Mouse (Mus musculus): ENCODE data around the gene Tmem87a. TPM values are rescaled to one million over a fixed set of nuclear protein-coding genes. Genes with fewer than 3 reads are reported as not detected.

The Tmem87a gene
- total and polyA plus RNA-seq, 3 experiments = 23.9 to 28.0 TPM; not detected in 1

DNA sequence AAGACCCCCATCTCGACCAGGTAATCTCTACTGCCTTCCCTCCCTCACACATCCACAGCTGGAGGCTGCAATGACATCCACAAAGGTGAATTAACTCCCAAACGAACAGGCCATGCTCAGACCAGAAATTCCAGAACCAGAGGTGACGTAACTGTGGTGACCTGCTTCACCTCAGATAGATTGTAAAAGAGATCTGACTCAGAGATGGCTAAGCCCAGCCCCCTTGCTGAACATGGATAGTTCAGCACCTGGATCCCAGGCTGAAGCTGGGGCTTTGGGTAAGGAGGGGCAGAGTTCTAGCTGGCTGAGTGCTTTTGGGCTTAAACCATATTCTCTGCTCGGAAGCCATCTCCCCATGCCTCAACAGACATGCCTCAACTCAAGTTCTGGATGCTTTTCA lies 88.8 kb downstream of the Tmem87a start:
- no peak overlapping the region for H3K4me3 ChIP-seq (ENCODE audit: control insufficient read depth in 1 of 2, insufficient read depth in 1 of 2, low read depth in 2 of 2, low read length in 2 of 2)
- TF ChIP-seq UBTF (IDR thresholded peaks at IDR 0.05; ENCODE audit: borderline replicate concordance, insufficient read depth, low read depth, low read length) = no peak
- no peak for TF ChIP-seq MEF2A (IDR thresholded peaks at IDR 0.05; ENCODE audit: extremely low read depth, insufficient replicate concordance, low read depth, low read length, poor library complexity, severe bottlenecking)
- no peak for TF ChIP-seq KAT2A (conservative IDR thresholded peaks at IDR 0.05; ENCODE audit: low read depth, low read length)
- TF ChIP-seq GATA1 (IDR thresholded peaks at IDR 0.05; ENCODE audit: low read depth, low read length) = no peak
- H3K79me2 ChIP-seq (ENCODE audit: control insufficient read depth, insufficient read depth, low read length, poor library complexity) = no peaks in the 10 kb centered on the region
- no peak overlapping the region for H3K27ac ChIP-seq (ENCODE audit: control insufficient read depth, low read depth, low read length)
- no peaks in the 10 kb centered on the region; a peak in 1 of 4 replicates for H3K36me3 ChIP-seq (ENCODE audit: control insufficient read depth in 1 of 2, insufficient read depth in 2 of 2, low read length in 2 of 2)
- no peak overlapping the region for H3K9ac ChIP-seq (ENCODE audit: control insufficient read depth, low read depth, low read length, poor library complexity, severe bottlenecking)
- H3K9me3 ChIP-seq (replicated peaks; ENCODE audit: insufficient read depth, low read length) = no peaks in the 10 kb centered on the region
- no peaks in the 10 kb centered on the region; a peak in 1 of 4 replicates for H3K27me3 ChIP-seq (ENCODE audit: control insufficient read depth in 1 of 2, insufficient read depth in 2 of 2, low read length in 2 of 2)
- no peaks in the 10 kb centered on the region for H3K4me1 ChIP-seq (ENCODE audit: control insufficient read depth in 1 of 2, insufficient read depth in 2 of 2, low read length in 2 of 2)
- DNase-seq (ENCODE audit: low read depth, low spot score) = no peak

DNA sequence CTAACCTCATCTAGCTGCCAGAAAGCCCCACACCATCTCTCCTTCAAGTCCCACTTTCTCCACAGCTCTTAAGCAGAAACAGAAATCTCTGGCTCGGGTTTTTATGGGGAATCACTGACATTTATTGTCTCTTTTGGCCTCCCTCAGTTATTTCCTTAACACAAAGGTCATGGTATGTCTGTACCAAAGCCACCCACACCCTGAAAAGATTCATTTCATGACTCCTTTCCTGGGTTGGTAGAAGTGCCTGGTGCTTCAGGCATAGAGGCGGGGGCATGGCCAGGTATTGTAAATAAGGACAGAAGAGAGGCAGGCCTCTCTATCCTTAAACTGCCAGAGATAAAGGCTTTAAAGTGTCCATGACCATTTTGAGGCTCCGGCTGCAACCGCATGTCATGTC lies 89.4 kb downstream of the Tmem87a start:
- Histone ChIP-seq H3K4me1 (ENCODE audit: control insufficient read depth in 1 of 2, insufficient read depth in 2 of 2, low read length in 2 of 2) (no peaks in the 10 kb centered on the region), H3K79me2 (ENCODE audit: control insufficient read depth, insufficient read depth, low read length, poor library complexity) (no peaks in the 10 kb centered on the region), H3K9me3 (replicated peaks; ENCODE audit: insufficient read depth, low read length) (no peaks in the 10 kb centered on the region), H3K4me3 (ENCODE audit: control insufficient read depth in 1 of 2, insufficient read depth in 1 of 2, low read depth in 2 of 2, low read length in 2 of 2) (no peak overlapping the region), H3K36me3 (ENCODE audit: control insufficient read depth in 1 of 2, insufficient read depth in 2 of 2, low read length in 2 of 2) (no peaks in the 10 kb centered on the region; a peak in 1 of 4 replicates), H3K27me3 (ENCODE audit: control insufficient read depth in 1 of 2, insufficient read depth in 2 of 2, low read length in 2 of 2) (no peaks in the 10 kb centered on the region; a peak in 1 of 4 replicates), H3K27ac (ENCODE audit: control insufficient read depth, low read depth, low read length) (no peak overlapping the region), H3K9ac (ENCODE audit: control insufficient read depth, low read depth, low read length, poor library complexity, severe bottlenecking) (no peak overlapping the region)
- no peak for DNase-seq (ENCODE audit: low read depth, low spot score)
- TF ChIP-seq JUND (IDR thresholded peaks at IDR 0.05; ENCODE audit: low read depth, low read length) (no peak), SIN3A (IDR thresholded peaks at IDR 0.05; ENCODE audit: low read length) (no peak), MYB (IDR thresholded peaks at IDR 0.05; ENCODE audit: low read depth, low read length) (no peak), ELF1 (IDR thresholded peaks at IDR 0.05; ENCODE audit: low read depth, low read length) (no peak), MAFK (IDR thresholded peaks at IDR 0.05; ENCODE audit: borderline replicate concordance, low read depth, low read length) (no peak)

DNA sequence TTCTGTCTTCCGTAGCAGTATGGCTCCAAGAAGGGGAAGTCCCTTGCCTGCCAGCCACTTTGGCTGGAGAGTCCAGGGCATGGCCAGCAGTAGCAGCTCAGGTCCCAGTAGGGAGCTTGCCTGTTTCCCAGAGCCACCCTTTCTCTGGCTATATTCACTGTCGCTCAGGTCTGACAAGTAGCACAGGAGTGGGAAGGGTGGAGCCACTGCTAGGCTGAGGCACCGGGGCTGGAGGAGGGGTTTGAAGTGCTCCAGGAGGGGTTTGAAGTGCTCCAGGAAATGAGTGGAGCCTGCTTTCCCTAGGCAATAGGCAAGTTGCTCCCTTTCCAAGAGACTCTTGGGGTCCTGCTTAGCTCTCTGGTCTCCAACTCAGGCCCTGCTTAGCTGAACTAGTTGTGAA lies 89.9 kb downstream of the Tmem87a start, which contains the start of gene Pla2g4f:
TSS of gene Pla2g4f (minus strand) at position 190 of the 400 bp plus-strand sequence.
- H3K9ac ChIP-seq (ENCODE audit: control insufficient read depth, low read depth, low read length, poor library complexity, severe bottlenecking) = no peak within 1 kb of the TSS
- TF ChIP-seq MAX (IDR thresholded peaks at IDR 0.05; ENCODE audit: low read length) (no peak), POLR2AphosphoS5 (IDR thresholded peaks at IDR 0.05; ENCODE audit: borderline replicate concordance, low read depth, low read length) (no peak), ZKSCAN1 (IDR thresholded peaks at IDR 0.05; ENCODE audit: low read depth, low read length) (no peak), GABPA (IDR thresholded peaks at IDR 0.05; ENCODE audit: low read depth, low read length) (no peak), CTCF (IDR thresholded peaks at IDR 0.05 in 2 of 3, conservative IDR thresholded peaks at IDR 0.05 in 1 of 3; ENCODE audit: control insufficient read depth in 1 of 3, insufficient read depth in 1 of 3, low read depth in 2 of 3, low read length in 3 of 3, poor library complexity in 1 of 3, severe bottlenecking in 1 of 3) (no peak)
- no peaks in the 10 kb centered on the region; a peak in 1 of 4 replicates for H3K36me3 ChIP-seq (ENCODE audit: control insufficient read depth in 1 of 2, insufficient read depth in 2 of 2, low read length in 2 of 2)
- no peaks in the 10 kb centered on the region for H3K4me1 ChIP-seq (ENCODE audit: control insufficient read depth in 1 of 2, insufficient read depth in 2 of 2, low read length in 2 of 2)
- DNase-seq (ENCODE audit: low read depth, low spot score) = no peak
- H3K9me3 ChIP-seq (replicated peaks; ENCODE audit: insufficient read depth, low read length) = no peaks in the 10 kb centered on the region
- H3K27ac ChIP-seq (ENCODE audit: control insufficient read depth, low read depth, low read length) = no peak within 1 kb of the TSS
- no peaks in the 10 kb centered on the region; a peak in 1 of 4 replicates for H3K27me3 ChIP-seq (ENCODE audit: control insufficient read depth in 1 of 2, insufficient read depth in 2 of 2, low read length in 2 of 2)
- H3K79me2 ChIP-seq (ENCODE audit: control insufficient read depth, insufficient read depth, low read length, poor library complexity) = no peaks in the 10 kb centered on the region
- H3K4me3 ChIP-seq (ENCODE audit: control insufficient read depth in 1 of 2, insufficient read depth in 1 of 2, low read depth in 2 of 2, low read length in 2 of 2) = no peak within 1 kb of the TSS

Data from MEL (cell line).